Mouse (Mus musculus) cerebellum, adult 2 months (tissue): ENCODE results near the gene Bbs9.

Experiments
- CTCF ChIP-seq: fragments of 200-500 bp; IDR thresholded peaks from 2 replicates; pipeline ENCODE4 v1.5.1; 2011; ENCODE audit warnings: low read depth, mild to moderate bottlenecking, control low read depth, low read length, moderate library complexity, borderline replicate concordance; ENCODE audit not compliant: insufficient read depth
- POLR2A ChIP-seq: fragments of 200-500 bp; IDR thresholded peaks from 2 replicates; pipeline ENCODE4 v1.6.1; 2011; ENCODE audit warnings: low read length, control low read depth, borderline replicate concordance; ENCODE audit not compliant: insufficient read depth

DNA sequence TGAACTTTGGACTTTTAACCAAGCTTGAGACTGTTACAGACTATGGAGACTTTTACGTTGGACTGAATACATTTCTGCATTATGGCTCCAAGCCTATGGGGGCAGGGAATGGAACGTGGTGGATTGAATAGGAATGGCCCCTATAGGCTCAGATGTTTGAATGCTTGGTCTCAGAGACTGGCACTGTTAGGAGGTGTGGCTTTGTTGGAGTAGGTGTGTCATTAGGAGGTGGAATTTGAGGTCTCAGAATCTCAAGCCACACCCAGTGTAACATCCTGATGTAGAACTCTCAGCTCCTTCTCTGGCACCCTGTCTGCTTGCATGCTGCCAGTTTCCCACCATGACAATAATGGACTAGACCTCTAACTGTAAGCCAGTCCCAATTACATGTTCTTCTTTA, 42.3 kb upstream of the Bbs9 start:
- TF ChIP-seq CTCF = no peak
- TF ChIP-seq POLR2A = no peak
